Mouse (Mus musculus) E14TG2a.4 (cell line): Measurements from ENCODE around the gene Ncoa5.

Experiments
- CTCF ChIP-seq: conservative IDR thresholded peaks from 2 replicates; pipeline ENCODE4 v1.5.1; 2014; ENCODE audit warnings: low read length
- NANOG ChIP-seq: IDR thresholded peaks from 2 replicates; pipeline ENCODE4 v1.6.1; 2014; ENCODE audit warnings: borderline replicate concordance, low read length, mixed read lengths
- POU5F1 ChIP-seq: IDR thresholded peaks from 2 replicates; pipeline ENCODE4 v1.6.1; 2014; ENCODE audit warnings: low read length, borderline replicate concordance

GRCm38 (mm10) chr2:164994659-164995428, 39.8 kb downstream of the Ncoa5 start:
- TF ChIP-seq CTCF, result no peak
- TF ChIP-seq NANOG, result no peak
- TF ChIP-seq POU5F1, result no peak
